Mouse (Mus musculus) bone marrow, adult 2 months (tissue): ENCODE results near the gene Slc10a1.

ENCODE experiments used
- CTCF ChIP-seq: fragments of 200-500 bp; IDR thresholded peaks from 2 replicates; pipeline ENCODE4 v1.5.1; 2011; ENCODE audit warnings: low read length, control low read depth; ENCODE audit not compliant: control insufficient read depth, insufficient read depth
- POLR2A ChIP-seq: fragments of 200-500 bp; IDR thresholded peaks from 2 replicates; pipeline ENCODE4 v1.6.1; 2011; ENCODE audit warnings: low read depth, mild to moderate bottlenecking, control low read depth, low read length, borderline replicate concordance; ENCODE audit not compliant: control insufficient read depth

DNA sequence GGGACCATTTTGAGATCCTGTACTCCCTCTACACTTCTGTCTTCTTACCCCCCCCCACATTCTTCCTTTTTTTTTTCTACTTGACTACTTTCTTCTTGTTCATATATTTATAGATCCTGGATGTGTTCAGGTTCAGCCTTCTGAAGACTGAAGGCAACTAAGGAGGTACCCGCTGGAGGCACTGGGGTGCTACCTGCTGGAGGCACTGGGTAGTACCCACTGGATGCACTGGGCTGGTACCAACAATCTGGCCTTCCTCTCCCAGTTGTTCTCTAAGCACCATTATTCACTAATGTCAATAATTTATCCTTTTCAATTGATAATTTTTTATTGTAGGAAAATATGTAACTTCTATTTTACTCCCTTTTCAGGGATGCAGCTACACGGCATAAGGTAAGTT, 43.5 kb upstream of the Slc10a1 start:
- TF ChIP-seq CTCF (peak; percentile 22; the same call in 1 of the 2 replicates), POLR2A (no peak)
